Mouse (Mus musculus) heart, adult 2 months (tissue): Measurements from ENCODE around the gene Clic3. TPM values are rescaled to one million over a fixed set of nuclear protein-coding genes. Genes with fewer than 3 reads are reported as not detected.

Source experiments
- DNase-seq, 2 experiments: peaks; one replicate each; pipeline ENCODE4 v3.0.0; 2021
- H3K27ac ChIP-seq: fragments of 200-600 bp; 2 replicates; pipeline ENCODE4 v1.8.1; 2022
- H3K27me3 ChIP-seq: fragments of 200-500 bp; 2 replicates; pipeline ENCODE4 v1.6.1; 2012; ENCODE audit warnings: mild to moderate bottlenecking, low read length, inconsistent platforms, mixed read lengths; ENCODE audit not compliant: control insufficient read depth, insufficient read depth
- H3K36me3 ChIP-seq: fragments of 200-500 bp; 2 replicates; pipeline ENCODE4 v1.6.1; 2012; ENCODE audit warnings: low read length, inconsistent platforms; ENCODE audit not compliant: control insufficient read depth, insufficient read depth
- H3K4me1 ChIP-seq: fragments of 200-500 bp; 2 replicates; pipeline ENCODE4 v1.6.1; 2011; ENCODE audit warnings: low read length; ENCODE audit not compliant: control insufficient read depth, insufficient read depth
- H3K4me3 ChIP-seq: fragments of 200-600 bp; 2 replicates; pipeline ENCODE4 v1.8.1; 2022
- H3K79me2 ChIP-seq: fragments of 200-500 bp; replicated peaks from 2 replicates; pipeline ENCODE4 v1.6.1; 2012; ENCODE audit warnings: mild to moderate bottlenecking, inconsistent platforms, low read length, moderate library complexity, mixed read lengths; ENCODE audit not compliant: control insufficient read depth, insufficient read depth
- H3K9ac ChIP-seq: fragments of 200-500 bp; 2 replicates; pipeline ENCODE4 v1.6.1; 2012; ENCODE audit warnings: low read depth, mild to moderate bottlenecking, control low read depth, inconsistent platforms, low read length, mixed read lengths
- CTCF ChIP-seq: fragments of 200-600 bp; IDR thresholded peaks from 2 replicates; pipeline ENCODE4 v1.8.1; 2022; ENCODE audit warnings: antibody characterized with exemption, mild to moderate bottlenecking, moderate library complexity
- EP300 ChIP-seq: fragments of 200-500 bp; IDR thresholded peaks from 2 replicates; pipeline ENCODE4 v1.6.1; 2011; ENCODE audit warnings: low read depth, low read length, control low read depth; ENCODE audit not compliant: insufficient read depth
- POLR2A ChIP-seq: fragments of 200-500 bp; IDR thresholded peaks from 2 replicates; pipeline ENCODE4 v1.6.1; 2011; ENCODE audit warnings: mild to moderate bottlenecking, low read depth, low read length, control low read depth; ENCODE audit not compliant: insufficient read depth
- WGBS: fragments of 180-500 bp; shearing (Covaris S2); methylation state at CpG from one replicate; pipeline ENCODE4 v1.1.7; 2018; 5-methylcytosine and 5-hydroxymethylcytosine counted together
- intact Hi-C: fragments of 180-260 bp; cut with DNase I; formaldehyde crosslinking; loops from one replicate; pipeline ENCODE4 v1.15.1; 2025
- polyA plus RNA-seq: library from polyadenylated mRNA; depleted of rRNA; stranded (reverse); fragments of >200 nt; gene quantifications from 2 replicates; pipeline ENCODE4 v1.2.3, GENCODE M21; 2012
- total RNA-seq, 2 experiments: library from RNA; stranded (reverse); gene quantifications; 2 replicates each; pipeline ENCODE4 v1.2.3; 2021

Clic3 gene
- total and polyA plus RNA-seq, 3 experiments: 1.4 to 7.4 (median 1.8) TPM

DNA sequence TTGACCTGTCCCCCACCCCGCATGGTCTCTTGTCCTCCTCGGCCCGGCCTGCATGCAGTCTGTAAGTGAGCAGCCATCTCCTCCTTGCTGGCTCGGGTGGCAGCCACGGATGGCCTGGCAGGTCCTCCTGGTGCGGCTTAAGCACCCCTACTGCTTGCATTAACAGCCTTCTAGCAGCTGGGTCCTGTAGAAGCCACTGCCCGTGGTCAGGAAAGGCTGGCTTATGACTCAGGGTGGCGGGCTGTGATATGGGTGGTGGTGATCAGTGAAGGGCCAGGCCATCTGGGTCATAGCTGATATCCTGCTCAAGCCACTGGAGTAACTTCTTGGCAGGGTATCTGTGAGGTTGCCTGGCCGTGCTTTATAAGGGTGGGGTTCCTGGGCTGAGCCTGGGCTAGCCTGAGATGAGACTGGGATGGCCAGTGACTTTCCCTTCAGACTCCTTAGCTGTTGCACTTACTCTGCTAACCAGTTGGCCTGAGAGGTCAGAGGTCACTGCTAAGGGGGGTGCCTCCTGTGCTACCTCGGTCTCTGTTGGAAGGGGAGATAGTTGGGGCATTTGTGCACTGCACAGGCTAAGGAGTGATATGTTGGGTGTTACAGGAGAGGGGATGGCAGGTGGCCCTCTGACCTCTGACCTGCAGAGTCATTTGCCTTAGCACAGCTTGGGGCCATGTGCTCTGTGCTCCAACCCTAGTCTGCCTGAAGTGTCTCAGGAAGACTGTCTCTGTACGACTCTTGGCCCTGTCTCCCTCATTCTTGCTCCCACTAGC, 24.1 kb upstream of the Clic3 start:
- H3K9ac ChIP-seq: no peak overlapping the region
- TF ChIP-seq POLR2A (no peak), EP300 (no peak), CTCF (no peak)
- no peak overlapping the region for H3K27ac ChIP-seq
- H3K36me3 ChIP-seq: no peaks in the 10 kb centered on the region
- H3K79me2 ChIP-seq: no peaks in the 10 kb centered on the region
- WGBS: 76% methylated on average over 11 of the region's 11 CpGs
- intact Hi-C loops: no loop called here
- DNase-seq: no peak
- no peak overlapping the region for H3K4me3 ChIP-seq
- no peaks in the 10 kb centered on the region; the same call in 1 of the 2 replicates for H3K4me1 ChIP-seq
- no peaks in the 10 kb centered on the region for H3K27me3 ChIP-seq

DNA sequence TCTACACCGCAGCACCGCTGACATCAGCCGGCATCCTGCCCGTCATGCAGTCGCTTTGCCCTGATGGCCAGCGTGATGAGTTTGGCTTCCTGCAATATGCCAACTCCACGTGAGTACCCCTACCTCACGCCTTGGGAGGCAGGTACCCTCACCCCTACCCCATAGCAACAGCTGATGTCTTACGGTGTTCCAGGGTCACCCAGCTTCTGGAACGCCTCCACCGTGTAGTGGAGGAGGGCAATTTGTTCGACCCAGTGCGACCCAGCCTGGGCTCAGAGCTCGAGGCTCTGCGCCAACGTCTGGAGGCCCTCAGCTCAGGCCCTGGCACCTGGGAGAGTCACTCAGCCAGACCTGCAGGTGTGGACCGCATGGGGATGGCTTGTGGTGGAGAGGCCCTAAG, 23.5 kb upstream of the Clic3 start:
- H3K79me2 ChIP-seq: no peaks in the 10 kb centered on the region
- intact Hi-C loops: no loop called here
- TF ChIP-seq EP300: no peak
- no peak for TF ChIP-seq CTCF
- TF ChIP-seq POLR2A: no peak
- DNase-seq: no peak
- H3K4me3 ChIP-seq: no peak overlapping the region
- no peak overlapping the region for H3K27ac ChIP-seq
- H3K4me1 ChIP-seq: no peaks in the 10 kb centered on the region; the same call in 1 of the 2 replicates
- 83% methylated on average over 17 of the region's 17 CpGs for WGBS
- no peak overlapping the region for H3K9ac ChIP-seq
- H3K27me3 ChIP-seq: no peaks in the 10 kb centered on the region
- H3K36me3 ChIP-seq: no peaks in the 10 kb centered on the region

DNA sequence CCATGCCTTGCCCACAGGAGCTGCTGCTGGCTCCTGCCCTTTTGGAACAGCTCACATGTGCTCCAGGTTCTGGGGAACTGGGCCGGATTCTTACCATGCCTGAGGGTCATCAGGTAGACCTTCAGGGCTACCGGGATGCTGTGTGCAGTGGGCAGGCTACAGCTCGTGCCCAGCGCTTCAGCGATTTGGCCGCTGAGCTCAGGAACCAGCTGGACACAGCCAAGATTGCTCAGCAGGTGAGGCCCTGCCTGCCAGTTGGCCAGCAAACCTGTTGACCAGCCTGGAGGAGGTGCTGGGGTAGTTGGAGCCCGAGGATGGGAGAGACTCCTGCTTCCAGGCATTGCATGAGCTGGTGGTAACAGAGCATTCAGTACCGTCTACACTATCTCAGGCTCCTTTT, 22.3 kb upstream of the Clic3 start:
- Histone ChIP-seq H3K9ac (no peak overlapping the region), H3K27me3 (no peaks in the 10 kb centered on the region), H3K27ac (no peak overlapping the region), H3K4me3 (no peak overlapping the region), H3K4me1 (no peaks in the 10 kb centered on the region), H3K36me3 (no peaks in the 10 kb centered on the region), H3K79me2 (no peaks in the 10 kb centered on the region)
- 85% methylated on average over 8 of the region's 8 CpGs for WGBS
- no peak for TF ChIP-seq POLR2A
- no peak for TF ChIP-seq EP300
- no peak for TF ChIP-seq CTCF
- DNase-seq: no peak
- intact Hi-C loops: no loop called here

DNA sequence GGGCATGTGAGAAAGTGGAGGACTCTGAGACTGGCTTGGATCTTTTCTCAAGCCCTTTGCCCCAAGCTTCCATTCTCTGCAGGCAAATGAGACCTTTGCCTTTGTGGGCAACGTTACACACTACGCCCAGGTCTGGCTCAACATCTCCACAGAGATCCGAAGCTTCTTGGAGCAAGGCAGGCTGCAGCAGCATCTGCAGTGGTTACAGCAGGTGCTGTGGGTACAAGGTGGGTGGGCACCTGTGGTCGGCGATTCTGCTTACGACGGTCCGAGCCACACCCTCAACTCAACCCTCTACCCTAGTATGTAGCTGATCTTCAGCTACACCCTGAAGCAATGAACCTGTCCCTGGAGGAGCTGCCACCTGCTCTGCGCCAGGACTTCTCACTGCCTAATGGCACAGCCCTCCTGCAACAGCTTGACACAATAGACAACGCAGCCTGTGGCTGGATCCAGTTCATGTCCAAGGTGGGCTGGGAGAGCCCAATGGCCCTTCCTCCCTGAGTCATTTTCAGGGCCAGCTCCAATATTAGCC, 20.3 kb upstream of the Clic3 start:
- Histone ChIP-seq H3K27ac (no peak overlapping the region), H3K9ac (no peak overlapping the region), H3K4me1 (no peaks in the 10 kb centered on the region), H3K36me3 (no peaks in the 10 kb centered on the region), H3K4me3 (no peak overlapping the region), H3K79me2 (no peaks in the 10 kb centered on the region), H3K27me3 (no peaks in the 10 kb centered on the region)
- 84% methylated on average over 10 of the region's 10 CpGs for WGBS
- intact Hi-C loops: no loop called here
- no peak for DNase-seq
- TF ChIP-seq CTCF (no peak), EP300 (no peak), POLR2A (no peak)

DNA sequence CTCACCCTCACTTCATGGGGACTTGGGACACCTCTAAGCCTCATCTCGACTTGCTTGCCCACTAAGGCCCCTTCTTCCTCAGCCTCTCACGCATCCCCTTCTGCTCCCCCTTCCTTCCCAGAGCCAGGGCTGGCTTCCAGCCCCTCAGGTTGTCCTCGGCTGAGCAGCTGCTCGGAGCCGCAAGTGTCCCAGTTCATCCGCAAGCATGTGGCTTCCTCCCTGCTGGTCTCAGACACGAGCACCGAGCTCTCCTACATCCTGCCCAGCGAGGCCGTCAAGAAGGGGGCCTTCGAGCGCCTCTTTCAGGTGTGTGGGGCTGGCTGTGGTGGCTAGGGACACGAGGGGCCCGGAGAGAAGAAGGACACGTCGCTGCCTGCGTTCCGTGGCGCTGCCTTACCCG, 15.6 kb upstream of the Clic3 start:
- H3K4me3 ChIP-seq: no peak overlapping the region
- no peak for DNase-seq
- H3K27me3 ChIP-seq: no peaks in the 10 kb centered on the region
- no peaks in the 10 kb centered on the region for H3K4me1 ChIP-seq
- no peaks in the 10 kb centered on the region for H3K36me3 ChIP-seq
- H3K79me2 ChIP-seq: no peaks in the 10 kb centered on the region
- no peak overlapping the region for H3K27ac ChIP-seq
- 81% methylated on average over 20 of the region's 20 CpGs for WGBS
- TF ChIP-seq CTCF (no peak), EP300 (no peak), POLR2A (no peak)
- intact Hi-C loops: no loop called here
- H3K9ac ChIP-seq: no peak overlapping the region

DNA sequence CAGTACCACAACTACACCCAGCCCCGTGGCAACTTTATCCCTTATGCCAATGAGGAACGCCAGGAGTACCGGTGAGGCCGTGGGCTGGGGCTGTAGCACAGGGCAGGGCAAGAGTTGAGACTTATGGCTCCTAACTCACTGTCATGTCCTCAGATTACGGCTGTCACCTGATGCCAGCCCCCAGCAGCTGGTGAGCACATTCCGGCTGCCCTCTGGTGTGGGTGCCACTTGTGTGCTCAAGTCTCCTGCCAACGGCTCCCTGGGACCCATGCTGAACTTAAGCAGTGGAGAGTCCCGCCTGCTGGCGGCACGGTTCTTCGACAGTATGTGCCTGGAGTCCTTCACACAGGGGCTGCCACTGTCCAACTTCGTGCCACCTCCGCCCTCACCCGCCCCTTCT, 14.0 kb upstream of the Clic3 start:
- DNase-seq: no peak
- no peaks in the 10 kb centered on the region for H3K79me2 ChIP-seq
- WGBS: 89% methylated on average over 14 of the region's 14 CpGs
- no peaks in the 10 kb centered on the region for H3K36me3 ChIP-seq
- no peak overlapping the region for H3K9ac ChIP-seq
- H3K4me3 ChIP-seq: no peak overlapping the region
- H3K4me1 ChIP-seq: no peaks in the 10 kb centered on the region
- intact Hi-C loops: no loop called here
- no peaks in the 10 kb centered on the region for H3K27me3 ChIP-seq
- H3K27ac ChIP-seq: no peak overlapping the region
- TF ChIP-seq POLR2A (no peak), EP300 (no peak), CTCF (no peak)
